Mouse (Mus musculus) cerebellum, adult 11-12 months (tissue): ENCODE data around the gene Chmp6.

ENCODE experiments used
- DNase-seq: peaks from one replicate; pipeline ENCODE4 v3.0.0; 2022

The Chmp6 gene

DNA sequence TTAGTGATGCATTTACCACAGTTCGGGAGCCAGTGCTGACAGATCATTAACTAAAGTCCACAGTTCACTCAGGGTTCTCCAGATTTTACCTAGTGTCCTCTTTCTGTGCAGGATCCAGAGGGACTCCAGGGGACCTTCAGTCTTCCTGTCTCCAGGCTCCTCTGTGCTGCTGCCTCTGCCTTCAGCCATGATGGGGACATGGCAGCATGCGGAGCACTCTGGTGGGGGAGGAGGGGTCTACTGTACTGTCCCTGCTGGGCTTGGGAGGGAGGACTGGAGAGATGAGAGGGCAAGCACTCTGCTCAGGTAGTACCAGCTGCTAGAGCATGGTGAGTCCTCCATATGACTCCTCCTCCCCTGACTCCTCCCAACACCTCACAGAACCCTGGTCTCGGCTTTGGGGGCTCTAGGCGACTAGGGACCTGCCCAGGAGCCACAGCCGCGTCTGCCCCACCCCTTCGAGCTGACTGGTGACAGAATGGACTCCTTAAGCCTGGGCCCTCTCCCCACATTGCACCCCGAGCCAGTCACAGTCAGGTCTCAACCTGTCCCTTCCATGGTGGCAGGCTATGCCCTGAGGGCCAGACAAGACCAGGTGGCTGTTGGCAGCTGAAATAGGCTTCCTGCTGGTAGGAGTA, 26.0 kb downstream of the Chmp6 start:
- DNase-seq, result no peak

DNA sequence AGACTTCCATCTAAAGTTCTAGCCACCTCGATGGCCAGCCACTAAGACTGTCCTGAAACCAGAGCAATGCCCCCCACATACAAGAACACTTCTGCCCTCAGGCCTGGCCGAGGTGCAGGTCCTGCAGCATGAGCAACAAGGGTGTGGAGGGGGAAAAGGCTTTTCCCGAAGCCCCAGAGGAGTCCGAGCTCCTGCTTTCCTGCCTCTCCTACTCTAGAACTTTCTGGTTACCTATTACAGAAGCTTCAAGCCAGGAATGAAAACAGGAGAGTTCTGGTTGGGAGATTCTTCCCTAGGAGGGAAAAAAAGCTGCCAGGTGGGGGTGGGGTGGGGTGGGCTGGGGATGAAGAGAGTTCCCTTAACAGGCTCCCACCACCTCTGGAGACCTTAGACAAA, 26.5 kb downstream of the Chmp6 start:
- DNase-seq, result no peak

DNA sequence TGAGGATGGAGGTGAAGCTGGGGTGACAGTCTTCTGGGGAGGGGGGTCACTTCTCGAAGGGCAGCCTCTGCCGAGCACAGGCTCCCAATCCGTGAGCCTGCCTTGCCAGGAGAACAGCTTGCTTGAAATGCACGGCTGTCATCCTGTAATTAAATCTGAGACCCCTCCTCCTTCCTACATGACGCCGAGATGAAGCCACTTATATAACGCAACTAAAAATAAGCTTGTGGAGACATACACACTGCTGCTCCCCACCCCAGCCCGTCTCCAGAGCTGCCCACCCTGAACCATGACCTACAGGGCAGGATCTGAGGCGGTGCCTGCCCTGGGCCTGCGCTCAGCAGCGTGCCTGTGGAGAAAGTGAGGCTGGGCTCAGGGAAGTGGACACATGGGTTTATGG, 26.9 kb downstream of the Chmp6 start:
- no peak for DNase-seq

- no peak for DNase-seq
These were observed 28.6 kb downstream of the Chmp6 start for GRCm38 (mm10) chr11:119941794-119942193.

DNA sequence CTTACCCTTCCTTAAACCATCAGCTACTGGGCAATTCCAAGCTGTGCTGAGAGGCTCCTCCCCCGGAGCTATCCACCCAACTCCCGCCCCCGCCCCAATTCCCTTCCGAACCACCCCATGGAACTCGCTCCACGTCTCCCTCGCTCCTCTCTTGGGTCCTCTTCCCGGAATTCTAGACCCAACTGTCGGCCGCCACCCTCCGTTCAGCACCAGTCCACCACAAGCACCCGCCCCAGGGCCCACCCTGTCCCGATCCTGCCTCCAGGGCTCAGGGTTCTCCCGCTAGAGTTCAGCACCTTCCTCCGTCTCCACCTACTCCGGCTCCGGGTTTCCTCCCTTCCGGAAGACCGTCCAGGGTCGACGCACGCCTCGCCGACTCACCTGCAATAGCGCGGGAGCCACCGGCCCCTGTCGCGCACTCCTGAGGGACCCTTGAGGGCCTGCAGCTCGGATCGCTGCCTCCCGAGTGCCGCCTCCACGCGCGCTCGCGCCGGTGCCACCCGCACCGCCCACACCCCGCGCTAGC, 29.0 kb downstream of the Chmp6 start:
- DNase-seq, result no peak

GRCm38 (mm10) chr11:119942727-119943427, 29.6 kb downstream of the Chmp6 start, which contains the start of gene Baiap2:
TSS of gene Baiap2 (plus strand) at chr11:119942763.
- DNase-seq, result peak; percentile 98

GRCm38 (mm10) chr11:119943428-119943988, 30.3 kb downstream of the Chmp6 start:
- DNase-seq, result peak; percentile 69

DNA sequence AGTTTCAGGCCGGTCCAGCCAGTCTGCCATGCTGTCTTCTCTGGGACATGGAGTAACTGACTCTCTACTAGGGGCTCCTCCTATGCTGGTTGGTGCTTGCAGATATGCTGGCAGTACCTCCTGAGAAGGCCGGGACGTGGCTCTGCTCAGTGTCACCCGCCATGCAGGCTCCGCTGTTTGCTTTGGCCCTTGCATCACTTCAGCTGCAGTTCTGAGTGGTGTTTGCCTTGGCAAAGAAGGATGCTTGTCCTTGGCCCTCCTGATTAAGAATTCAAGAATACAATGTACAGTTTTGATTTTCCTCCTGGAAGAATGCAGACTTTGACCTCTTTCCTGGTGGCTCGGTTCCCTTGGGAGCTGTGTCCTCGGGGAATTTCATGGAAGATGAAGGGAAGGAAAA, 32.1 kb downstream of the Chmp6 start:
- no peak for DNase-seq

- no peak for DNase-seq
These were observed 34.2 kb downstream of the Chmp6 start for GRCm38 (mm10) chr11:119947426-119947825.

DNA sequence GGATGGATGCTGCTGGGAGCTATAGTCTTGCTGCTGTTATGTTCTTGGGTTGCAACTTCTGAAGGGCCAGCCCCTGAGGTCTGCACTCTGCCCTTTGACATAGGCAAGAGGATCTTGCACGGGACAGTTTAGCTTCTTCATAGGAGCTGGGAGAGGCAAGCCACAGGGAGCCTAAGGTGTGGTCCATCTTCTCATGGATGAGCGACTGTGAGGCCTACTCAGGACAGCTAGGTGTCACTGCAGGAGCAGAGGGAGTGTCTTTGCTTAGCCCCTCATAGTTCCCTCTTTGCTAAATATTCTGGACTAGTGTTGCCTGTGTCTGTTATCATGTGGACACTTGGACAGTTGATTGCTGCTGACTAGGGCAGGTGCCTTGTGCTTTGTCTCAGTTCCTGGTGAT, 34.7 kb downstream of the Chmp6 start:
- DNase-seq, result no peak

GRCm38 (mm10) chr11:119948305-119948704, 35.1 kb downstream of the Chmp6 start:
- DNase-seq, result no peak

- DNase-seq, result peak; percentile 69
These were observed 35.6 kb downstream of the Chmp6 start for GRCm38 (mm10) chr11:119948803-119949202.

DNA sequence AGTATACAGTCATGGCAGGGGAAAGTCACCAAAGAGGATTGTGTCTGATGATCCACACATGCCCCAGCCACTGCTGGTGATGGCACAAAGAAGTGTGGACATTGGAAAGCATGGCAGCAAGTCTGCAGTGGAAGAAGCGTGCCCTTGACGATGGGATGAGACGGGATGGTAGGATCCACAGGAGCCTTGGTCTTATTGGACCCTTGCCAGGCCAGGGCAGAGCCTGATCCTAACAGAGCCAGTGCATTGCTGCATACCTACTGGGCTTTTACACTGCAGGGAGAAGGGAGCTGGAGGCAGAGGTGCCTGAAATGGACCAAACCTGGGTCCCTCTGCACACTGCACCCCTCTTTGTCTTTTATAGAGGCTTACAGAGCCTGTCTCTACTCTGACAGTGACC, 37.3 kb downstream of the Chmp6 start:
- DNase-seq, result no peak

GRCm38 (mm10) chr11:119951326-119951725, 38.1 kb downstream of the Chmp6 start:
- DNase-seq, result no peak

GRCm38 (mm10) chr11:119952429-119953224, 39.4 kb downstream of the Chmp6 start:
- DNase-seq, result no peak

- no peak for DNase-seq
These were observed 41.0 kb downstream of the Chmp6 start for GRCm38 (mm10) chr11:119954233-119954632.

DNA sequence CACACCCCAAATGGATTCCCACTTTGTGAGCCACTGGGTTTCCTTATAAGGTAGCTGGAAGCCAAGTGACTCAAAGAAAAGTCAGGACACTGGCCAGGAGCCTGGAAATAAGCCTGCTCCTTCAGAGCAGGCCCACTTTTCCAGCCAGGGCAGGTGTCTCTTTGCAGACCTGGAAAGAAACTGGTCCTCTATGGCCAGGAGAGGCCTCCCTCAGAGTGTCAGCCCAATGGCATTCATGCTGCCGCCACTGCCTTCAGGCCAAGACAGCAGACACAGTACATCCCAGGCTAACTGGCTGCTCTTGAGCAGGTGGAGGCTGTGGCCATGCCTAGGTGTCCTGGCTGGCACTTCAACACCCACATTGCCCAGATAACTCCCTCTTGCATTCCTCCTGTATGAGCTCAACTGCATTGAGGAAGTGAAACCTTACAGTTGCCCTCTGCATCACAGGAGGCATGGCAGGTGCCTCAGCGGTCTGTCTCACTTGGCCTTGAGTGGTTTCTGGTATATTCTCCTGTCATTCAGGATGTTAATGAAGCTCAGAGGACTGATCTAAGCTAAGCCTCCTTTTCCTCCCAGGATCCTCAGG, 41.6 kb downstream of the Chmp6 start:
- DNase-seq, result no peak

DNA sequence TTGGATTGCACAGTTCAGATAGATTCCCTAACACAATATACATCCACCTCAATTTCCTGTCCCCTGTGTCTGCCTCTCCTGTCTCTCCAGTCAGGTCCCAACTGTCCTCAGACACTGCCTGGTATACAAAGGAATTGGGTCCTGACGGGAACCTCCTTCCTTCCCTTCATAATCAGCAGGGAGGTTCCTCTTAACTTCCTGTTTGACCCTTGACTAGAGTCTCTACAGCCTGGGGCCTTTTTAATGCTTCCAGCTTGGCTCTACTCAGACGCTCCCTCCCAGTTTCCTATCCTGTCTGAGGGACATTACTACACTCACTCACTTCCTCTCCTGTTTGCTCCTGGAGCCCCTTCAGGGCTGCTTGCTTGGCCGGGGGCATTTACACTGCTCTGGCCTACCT, 42.2 kb downstream of the Chmp6 start:
- DNase-seq, result no peak

GRCm38 (mm10) chr11:119956590-119956989, 43.3 kb downstream of the Chmp6 start:
- DNase-seq, result no peak

- no peak for DNase-seq
These were observed 45.6 kb downstream of the Chmp6 start for GRCm38 (mm10) chr11:119958856-119959255.

DNA sequence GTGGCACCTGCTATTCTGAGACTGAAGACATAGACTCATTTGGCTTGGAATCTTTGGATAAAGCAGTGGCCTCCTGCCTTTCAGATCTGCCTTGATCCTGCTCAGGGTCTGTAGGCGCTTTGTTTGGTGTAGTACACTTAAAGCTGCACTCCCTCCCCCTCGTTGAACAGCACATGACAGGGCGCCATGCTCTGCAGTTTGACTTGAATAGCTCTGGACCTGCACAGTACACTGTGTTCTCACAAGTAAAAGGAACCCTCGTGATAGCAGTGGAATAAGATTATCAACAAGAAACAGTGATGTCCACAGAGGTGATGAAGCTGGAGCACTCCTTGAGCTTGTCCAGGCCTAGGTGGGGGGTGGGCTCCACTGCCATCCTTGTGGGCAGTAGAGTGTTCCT, 46.5 kb downstream of the Chmp6 start:
- no peak for DNase-seq

DNA sequence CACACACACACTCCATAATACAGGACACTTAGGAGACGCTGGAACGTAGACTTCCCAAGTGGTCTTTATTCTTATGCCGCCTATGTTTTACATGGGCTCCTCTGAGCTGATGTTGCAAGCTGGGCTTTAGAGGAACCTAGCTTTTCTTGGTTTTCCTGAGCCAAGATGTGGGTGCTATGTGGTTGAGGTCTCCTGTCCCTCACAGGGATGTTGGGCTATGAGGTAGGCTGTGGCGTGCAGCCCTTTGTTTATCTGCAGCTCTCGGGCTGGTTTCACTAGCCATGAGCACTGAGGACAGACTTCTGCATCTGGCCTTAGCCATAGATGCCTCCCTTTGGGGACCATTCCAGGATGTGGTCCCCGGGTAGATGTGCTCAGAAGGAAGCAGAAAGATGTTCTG, 47.4 kb downstream of the Chmp6 start:
- DNase-seq, result no peak

GRCm38 (mm10) chr11:119961511-119961910, 48.3 kb downstream of the Chmp6 start:
- DNase-seq, result no peak
